Mouse (Mus musculus) embryo, embryonic 10.5 days (tissue): Measurements from ENCODE around the gene Emid1.

ENCODE experiments used
- DNase-seq: peaks from one replicate; pipeline ENCODE4 v3.0.0-alpha.2; 2015; ENCODE audit warnings: low spot score

The Emid1 gene

DNA sequence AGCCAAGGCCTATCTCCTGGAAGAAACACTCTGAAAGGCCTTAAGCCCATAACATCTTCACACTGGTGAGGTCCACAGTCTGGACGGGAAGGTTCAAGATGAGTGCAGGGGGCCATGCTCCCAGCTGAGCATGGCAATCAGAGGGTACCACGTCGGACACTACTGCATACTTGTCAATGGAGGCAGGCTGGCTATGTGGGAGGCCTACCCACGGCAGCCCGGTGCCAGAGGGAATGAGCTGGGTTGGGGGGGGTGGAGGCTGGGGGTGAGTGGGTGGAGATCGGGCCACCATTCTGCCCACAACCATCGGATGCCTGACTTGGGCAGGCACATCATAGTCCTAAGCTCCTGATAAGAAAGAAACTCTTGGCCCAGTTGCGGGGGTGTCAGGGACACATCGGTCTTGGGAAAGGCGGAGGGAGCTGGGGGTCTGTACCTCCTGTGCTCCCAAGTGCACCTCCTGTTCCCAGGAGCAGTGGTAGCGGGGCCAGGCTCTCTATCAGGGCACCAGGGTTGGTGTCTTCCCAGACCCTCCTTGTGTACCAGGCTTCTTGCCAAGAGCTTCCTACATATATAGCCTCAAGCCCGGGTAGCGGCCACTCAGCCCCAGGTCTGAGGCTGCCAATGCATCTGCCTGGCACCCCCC lies 89.1 kb downstream of the Emid1 start:
- no peak for DNase-seq

DNA sequence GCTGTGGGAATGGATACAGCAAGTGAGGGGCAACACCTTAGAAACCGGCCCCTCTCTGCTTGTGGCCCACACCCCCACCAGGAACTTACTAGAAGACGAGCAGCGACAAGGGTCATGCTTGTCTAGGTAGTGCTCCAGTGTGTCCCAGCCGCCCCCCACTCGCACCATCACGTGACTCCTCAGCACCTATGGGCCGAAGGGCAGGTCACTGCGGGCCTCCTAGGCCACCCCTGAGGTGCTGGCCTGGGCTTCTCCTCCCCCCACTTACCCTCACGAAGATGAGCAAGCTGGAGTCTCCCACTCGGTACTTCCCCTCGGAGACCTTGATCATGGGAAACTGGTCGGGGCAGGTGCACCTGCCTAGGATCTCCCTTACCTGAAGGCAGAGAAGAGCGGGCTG lies 89.7 kb downstream of the Emid1 start:
- DNase-seq = no peak

DNA sequence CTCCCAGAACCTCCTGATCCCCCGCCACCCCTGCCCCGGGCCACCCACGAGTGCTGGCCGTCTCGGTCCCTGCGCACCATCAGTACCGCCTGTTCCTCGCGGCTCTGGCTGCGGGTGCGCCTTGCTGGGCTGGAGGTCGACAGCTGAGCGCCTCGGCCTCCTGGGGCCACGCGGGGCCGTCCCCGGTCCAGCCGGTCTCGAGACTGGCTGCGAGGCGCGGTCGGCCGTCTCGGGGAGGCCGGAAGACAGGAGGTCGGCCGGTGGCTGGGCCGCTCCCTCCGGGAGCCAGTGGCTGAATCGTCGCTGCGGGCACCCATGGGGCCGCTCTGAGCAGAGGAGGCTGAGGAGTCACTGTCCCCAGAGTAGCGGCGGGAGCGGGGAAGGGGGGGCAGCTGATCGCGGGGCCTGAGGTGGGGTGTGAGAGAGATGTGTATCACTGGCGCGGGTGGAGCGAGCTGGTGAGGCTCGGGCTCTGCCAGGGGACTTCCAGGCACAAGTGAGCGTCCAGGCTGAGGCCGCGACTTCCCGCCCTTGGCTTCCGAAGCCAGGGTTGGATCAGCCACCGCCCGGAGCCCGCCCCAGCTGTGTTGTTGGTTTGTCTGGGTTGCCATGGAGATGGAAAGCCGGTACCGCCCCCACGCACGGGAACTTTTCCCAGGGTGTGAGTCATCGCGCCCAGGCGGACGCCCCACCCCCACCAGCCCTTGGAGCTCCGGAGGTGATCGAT lies 90.5 kb downstream of the Emid1 start:
- peak; percentile 87 for DNase-seq

DNA sequence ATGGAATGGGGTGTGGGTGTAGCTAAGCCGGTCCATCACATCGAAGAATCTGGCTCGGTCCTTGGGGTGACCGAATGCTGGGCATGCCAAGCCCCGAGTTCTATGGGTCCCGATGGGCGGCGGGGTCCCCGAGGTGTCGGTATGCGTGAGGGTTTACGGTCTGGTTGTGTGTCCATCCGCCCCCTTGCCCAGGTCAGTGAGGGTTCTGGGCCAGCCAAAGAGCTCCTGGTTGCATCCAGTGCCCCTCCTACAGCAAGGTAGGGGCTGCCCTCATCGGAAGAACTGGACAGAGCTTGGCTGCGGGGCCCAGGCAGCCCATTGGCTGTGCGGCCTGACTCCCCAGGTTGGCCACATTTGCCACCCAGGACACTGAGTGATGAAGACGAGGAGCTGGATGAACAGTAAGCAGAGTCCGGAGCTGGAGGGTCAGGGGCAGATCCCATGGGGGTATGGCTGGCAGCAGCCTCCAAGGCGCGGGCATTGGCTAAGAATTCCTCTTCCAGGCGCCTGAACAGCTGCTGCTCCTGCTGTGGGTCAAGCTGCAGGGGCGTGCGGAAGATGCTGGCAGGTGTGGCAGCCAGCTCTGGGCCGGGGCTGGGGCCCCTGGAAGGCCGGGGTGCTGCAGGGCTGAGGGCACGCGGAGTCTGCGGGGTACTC lies 91.2 kb downstream of the Emid1 start:
- DNase-seq = peak; percentile 47

DNA sequence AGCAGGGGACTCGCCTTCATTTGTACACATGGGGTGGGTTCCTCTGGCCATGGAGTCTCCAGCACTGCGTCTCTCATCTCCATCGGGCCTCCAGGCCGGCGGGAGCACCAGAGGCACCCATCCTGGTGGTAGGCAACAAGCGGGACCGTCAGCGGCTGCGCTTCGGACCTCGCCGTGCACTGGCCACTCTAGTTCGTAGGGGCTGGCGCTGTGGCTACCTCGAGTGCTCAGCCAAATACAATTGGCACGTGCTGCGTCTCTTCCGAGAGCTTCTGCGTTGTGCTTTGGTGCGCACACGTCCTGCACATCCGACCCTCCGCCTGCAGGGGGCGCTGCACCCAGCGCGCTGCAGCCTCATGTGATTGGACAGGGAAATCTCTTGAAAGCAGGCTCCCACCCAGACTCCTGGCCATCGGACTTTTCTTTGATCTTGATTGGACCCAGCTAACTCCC lies 92.3 kb downstream of the Emid1 start:
- peak; percentile 71 for DNase-seq

DNA sequence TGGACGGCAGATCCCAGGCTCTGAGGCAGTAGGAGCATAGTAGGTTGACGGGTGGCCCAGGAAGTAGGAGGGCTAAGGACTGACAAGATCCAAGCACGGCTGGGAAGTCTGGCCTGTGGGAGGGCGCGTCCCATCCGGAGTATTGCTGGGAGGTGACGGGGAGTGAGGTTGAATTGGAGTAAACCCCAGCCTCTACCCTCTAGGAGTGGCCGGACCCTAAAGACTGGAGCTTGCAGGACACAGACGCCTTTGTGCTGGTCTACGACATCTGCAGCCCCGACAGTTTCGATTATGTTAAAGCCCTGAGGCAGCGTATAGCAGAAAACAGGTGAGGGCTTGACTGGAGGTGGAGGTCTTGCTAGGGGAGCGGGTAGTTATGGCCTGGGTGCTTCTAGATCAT lies 92.8 kb downstream of the Emid1 start:
- DNase-seq = no peak

DNA sequence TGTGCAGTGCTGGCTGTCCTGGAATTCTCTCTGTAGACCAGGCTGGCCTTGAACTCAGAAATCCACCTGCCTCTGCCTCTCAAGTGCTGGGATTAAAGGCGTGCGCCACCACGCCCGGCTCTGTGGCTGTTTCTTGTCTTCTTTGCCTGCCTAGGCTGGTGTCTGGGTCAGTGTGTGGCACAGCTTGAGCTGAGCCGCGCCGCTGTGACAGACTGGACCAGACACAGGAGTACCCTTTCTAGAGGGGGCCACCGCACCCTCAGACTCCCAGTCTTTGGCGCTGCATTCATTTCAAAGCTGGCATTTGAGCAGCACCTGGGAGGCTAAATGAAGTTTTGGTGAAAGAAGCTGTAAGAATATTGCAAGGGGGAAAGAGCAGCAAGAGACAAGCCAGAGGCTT lies 93.3 kb downstream of the Emid1 start:
- DNase-seq = no peak

DNA sequence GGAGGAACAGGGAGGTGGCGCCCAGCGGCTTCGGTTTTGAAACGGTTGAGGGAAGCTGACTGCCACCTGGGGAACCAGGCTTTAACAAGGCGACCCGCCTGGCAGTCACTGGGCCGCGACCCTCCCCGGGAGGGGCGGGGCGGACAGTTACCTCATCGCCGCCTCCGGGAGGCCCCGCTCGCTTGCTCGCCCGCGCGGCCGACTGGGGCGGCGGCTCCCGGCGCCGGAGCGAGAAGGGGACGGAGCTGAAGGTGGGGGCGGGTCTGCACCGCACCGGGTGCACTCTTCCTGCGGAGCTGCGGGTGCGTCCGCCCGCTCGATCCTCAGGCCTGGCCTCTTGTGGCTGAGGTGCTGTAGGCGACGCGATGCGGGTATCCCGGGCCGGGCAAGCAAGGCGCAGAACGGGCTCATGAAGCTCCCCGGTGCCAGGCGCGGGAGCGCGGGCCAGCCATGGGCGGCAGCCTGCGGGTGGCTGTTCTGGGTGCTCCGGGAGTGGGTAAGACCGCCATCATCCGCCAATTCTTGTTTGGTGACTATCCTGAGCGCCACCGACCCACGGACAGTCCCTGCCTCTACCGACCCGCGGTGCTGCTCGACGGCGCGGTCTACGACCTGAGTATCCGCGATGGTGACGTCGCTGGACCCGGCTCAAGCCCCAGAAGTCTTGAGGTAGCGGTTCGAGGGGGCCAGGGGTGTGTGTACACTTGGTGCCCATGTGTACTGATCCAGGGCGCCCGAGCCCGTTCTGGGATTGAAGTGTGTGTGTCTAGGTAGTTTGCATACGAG lies 94.0 kb downstream of the Emid1 start, which contains the start of gene Rasl10a:
Gene Rasl10a, plus strand, starts transcription at position 273 of the 786 bp plus-strand sequence.
- DNase-seq = peak; percentile 41

DNA sequence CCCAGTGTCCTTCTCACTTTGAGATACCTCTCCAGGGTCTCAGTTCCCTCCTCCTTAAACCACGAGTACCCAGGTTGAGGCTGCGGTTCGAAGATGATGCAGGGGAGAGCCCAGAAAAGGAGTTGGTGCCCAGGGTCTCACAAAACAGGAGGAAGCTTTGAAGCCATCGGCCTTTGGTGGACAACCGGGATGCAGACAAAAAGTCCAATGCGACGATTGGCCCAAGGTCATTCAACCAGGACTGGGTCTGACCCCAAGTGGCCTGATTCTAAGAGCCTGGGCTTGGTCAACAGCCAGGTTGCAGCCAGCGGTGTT lies 94.6 kb downstream of the Emid1 start:
- DNase-seq = no peak

DNA sequence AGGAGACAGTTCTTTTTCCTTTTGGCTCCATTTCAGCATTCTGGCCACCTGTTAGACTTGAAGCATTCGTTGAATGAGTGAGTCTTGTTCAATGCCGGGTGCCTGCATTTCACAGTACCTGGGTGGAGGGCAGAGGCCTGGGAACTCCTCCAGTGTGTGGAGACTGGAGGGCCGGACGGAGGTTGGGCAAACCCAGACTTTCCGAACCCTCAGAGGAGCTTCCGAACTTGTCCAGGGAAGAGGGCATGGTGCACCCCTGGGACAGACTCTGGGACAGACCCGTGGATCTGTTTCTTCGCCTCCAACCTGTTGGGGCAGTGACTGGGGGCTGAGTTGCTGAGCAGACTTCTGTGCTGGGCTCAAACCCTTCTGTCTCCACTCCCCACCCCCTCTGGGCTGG lies 95.0 kb downstream of the Emid1 start:
- no peak for DNase-seq
